Mouse (Mus musculus) embryonic facial prominence, embryonic 14.5 days (tissue): ENCODE data around the gene Irf2. TPM values are rescaled to one million over a fixed set of nuclear protein-coding genes. Genes with fewer than 3 reads are reported as not detected.
"Not testable (repeated sequence)": the region's sequence is repeated elsewhere in the genome, so short reads cannot be mapped to it uniquely, and the experiment has no call there.

Experiments
- ATAC-seq: fragments of 200-750 bp; cut with Nextera tagmentation; 2 replicates; pipeline ENCODE4 v1.8.0; 2017; ENCODE audit warnings: low read depth, moderate number of reproducible peaks, moderate TSS enrichment
- DNase-seq: peaks from one replicate; pipeline ENCODE4 v3.0.0-alpha.2; 2015; ENCODE audit warnings: low spot score
- H3K27ac ChIP-seq: fragments of 300-500 bp; sonication (generic); replicated peaks from 2 replicates; pipeline ENCODE4 v1.5.1; 2014; ENCODE audit warnings: low read depth, mild to moderate bottlenecking, low read length, moderate library complexity
- H3K27me3 ChIP-seq: fragments of 300-500 bp; sonication (generic); replicated peaks from 2 replicates; pipeline ENCODE4 v1.6.1; 2014; ENCODE audit warnings: low read length; ENCODE audit not compliant: control insufficient read depth, insufficient read depth
- H3K36me3 ChIP-seq: fragments of 300-500 bp; sonication (generic); 2 replicates; pipeline ENCODE4 v1.6.1; 2014; ENCODE audit warnings: low read length, mixed read lengths; ENCODE audit not compliant: control insufficient read depth, insufficient read depth
- H3K4me1 ChIP-seq: fragments of 300-500 bp; sonication (generic); 2 replicates; pipeline ENCODE4 v1.6.1; 2014; ENCODE audit warnings: antibody characterized with exemption, low read length; ENCODE audit not compliant: control insufficient read depth, insufficient read depth
- H3K4me2 ChIP-seq: fragments of 300-500 bp; sonication (generic); 2 replicates; pipeline ENCODE4 v1.6.1; 2014; ENCODE audit warnings: low read depth, mild to moderate bottlenecking, low read length, moderate library complexity, mixed read lengths
- H3K4me3 ChIP-seq: fragments of 300-500 bp; sonication (generic); 2 replicates; pipeline ENCODE4 v1.5.1; 2014; ENCODE audit warnings: low read depth, mild to moderate bottlenecking, low read length
- H3K9ac ChIP-seq: fragments of 300-500 bp; sonication (generic); 2 replicates; pipeline ENCODE4 v1.6.1; 2014; ENCODE audit warnings: low read depth, mild to moderate bottlenecking, low read length, moderate library complexity, mixed read lengths
- H3K9me3 ChIP-seq: fragments of 300-500 bp; sonication (generic); 2 replicates; pipeline ENCODE4 v1.6.1; 2016; ENCODE audit warnings: low read length; ENCODE audit not compliant: control insufficient read depth
- WGBS: fragments of 180-500 bp; shearing (Covaris S2); extraction: QIAGEN DNeasy Blood & Tissue Kit; methylation state at CpG from one replicate; pipeline ENCODE4 v1.1.7; 2014; 5-methylcytosine and 5-hydroxymethylcytosine counted together
- polyA plus RNA-seq: library from polyadenylated mRNA; unstranded; fragments of >200 nt; fragmentation: Nextera tagmentation; extraction: Ambion mirVana; gene quantifications from 2 replicates; pipeline ENCODE4 v1.2.1, GENCODE M21; 2014

Irf2 gene
- polyA plus RNA-seq, 1 experiment from 2014 or later, result 15.3 TPM

- DNase-seq (no peak), ATAC-seq (no peak)
- Histone ChIP-seq H3K27ac (no peak overlapping the region), H3K4me3 (no peak overlapping the region), H3K27me3 (no peaks in the 10 kb centered on the region), H3K4me2 (no peak overlapping the region), H3K9ac (no peak overlapping the region), H3K36me3 (no peaks in the 10 kb centered on the region), H3K9me3 (no peaks in the 10 kb centered on the region), H3K4me1 (peaks cover 18% of the 10 kb centered on the region)
- WGBS, result 88% methylated on average over 8 of the region's 8 CpGs
Observed at GRCm38 (mm10) chr8:46718301-46718700, 21.2 kb upstream of the Irf2 start.

GRCm38 (mm10) chr8:46718747-46719146 is 20.8 kb upstream of the Irf2 start:
- Histone ChIP-seq H3K9ac (no peak overlapping the region), H3K4me2 (no peak overlapping the region), H3K36me3 (no peaks in the 10 kb centered on the region), H3K4me1 (peaks cover 18% of the 10 kb centered on the region), H3K4me3 (no peak overlapping the region), H3K27ac (no peak overlapping the region), H3K27me3 (no peaks in the 10 kb centered on the region), H3K9me3 (no peaks in the 10 kb centered on the region)
- DNase-seq (no peak), ATAC-seq (no peak)
- whole genome bisulfite sequencing, result 84% methylated on average over 5 of the region's 5 CpGs

- 53% methylated on average over 4 of the region's 4 CpGs for WGBS
- ATAC-seq, result no peak
Observed at GRCm38 (mm10) chr8:46720656-46721055, 18.9 kb upstream of the Irf2 start.

GRCm38 (mm10) chr8:46721065-46721845 is 18.3 kb upstream of the Irf2 start:
- Histone ChIP-seq H3K4me1 (peaks cover 11% of the 10 kb centered on the region), H3K9ac (no peak overlapping the region), H3K27ac (no peak overlapping the region), H3K4me2 (no peak overlapping the region), H3K36me3 (no peaks in the 10 kb centered on the region), H3K27me3 (no peaks in the 10 kb centered on the region), H3K9me3 (no peaks in the 10 kb centered on the region), H3K4me3 (no peak overlapping the region)
- WGBS, result 91% methylated on average over 11 of the region's 11 CpGs
- DNase-seq (no peak), ATAC-seq (no peak)

More at GRCm38 (mm10) chr8:46720656-46721055, 18.9 kb upstream of the Irf2 start:
- Histone ChIP-seq H3K4me2 (no peak overlapping the region), H3K4me1 (peaks cover 17% of the 10 kb centered on the region), H3K36me3 (no peaks in the 10 kb centered on the region), H3K9me3 (no peaks in the 10 kb centered on the region), H3K27ac (no peak overlapping the region), H3K4me3 (no peak overlapping the region), H3K27me3 (no peaks in the 10 kb centered on the region), H3K9ac (no peak overlapping the region)
- DNase-seq, result no peak

GRCm38 (mm10) chr8:46722536-46722935 is 17.0 kb upstream of the Irf2 start:
- H3K4me1 ChIP-seq, result peaks cover 3% of the 10 kb centered on the region; the same call in 1 of the 2 replicates
- no peak overlapping the region for H3K9ac ChIP-seq
- H3K27ac ChIP-seq, result no peak overlapping the region
- DNase-seq (no peak), ATAC-seq (no peak)
- H3K4me2 ChIP-seq, result no peak overlapping the region
- no peaks in the 10 kb centered on the region for H3K9me3 ChIP-seq
- 19% methylated on average over 2 of the region's 2 CpGs for WGBS
- no peak overlapping the region for H3K4me3 ChIP-seq
- H3K36me3 ChIP-seq, result no peaks in the 10 kb centered on the region
- no peaks in the 10 kb centered on the region for H3K27me3 ChIP-seq

- Histone ChIP-seq H3K4me2 (no peak overlapping the region), H3K4me1 (peaks cover 3% of the 10 kb centered on the region; the same call in 1 of the 2 replicates), H3K36me3 (no peaks in the 10 kb centered on the region), H3K27me3 (no peaks in the 10 kb centered on the region), H3K9ac (no peak overlapping the region), H3K9me3 (no peaks in the 10 kb centered on the region), H3K4me3 (no peak overlapping the region), H3K27ac (no peak overlapping the region; the same call in 1 of the 2 replicates)
- 77% methylated on average over 2 of the region's 2 CpGs for WGBS
- DNase-seq (no peak), ATAC-seq (no peak)
Observed at GRCm38 (mm10) chr8:46726383-46726782, 13.1 kb upstream of the Irf2 start.

- H3K9me3 ChIP-seq, DNase-seq, H3K36me3 ChIP-seq, ATAC-seq, H3K4me2 ChIP-seq, H3K9ac ChIP-seq, H3K4me3 ChIP-seq, H3K27ac ChIP-seq, H3K4me1 ChIP-seq, H3K27me3 ChIP-seq: not testable (repeated sequence)
- 79% methylated on average over 1 of the region's 1 CpGs for WGBS
Observed at GRCm38 (mm10) chr8:46729671-46730070, 9.9 kb upstream of the Irf2 start.

GRCm38 (mm10) chr8:46732381-46732915 is 7.1 kb upstream of the Irf2 start:
- no peak overlapping the region for H3K4me3 ChIP-seq

GRCm38 (mm10) chr8:46733603-46734002 is 5.9 kb upstream of the Irf2 start:
- H3K36me3 ChIP-seq, result no peaks in the 10 kb centered on the region
- peaks cover 7% of the 10 kb centered on the region for H3K4me1 ChIP-seq
- H3K27me3 ChIP-seq, result no peaks in the 10 kb centered on the region
- H3K9ac ChIP-seq, result no peak overlapping the region
- no peak overlapping the region for H3K27ac ChIP-seq
- no peak overlapping the region for H3K4me2 ChIP-seq
- ATAC-seq (no peak), DNase-seq (no peak)
- H3K4me3 ChIP-seq, result no peak overlapping the region
- 78% methylated on average over 8 of the region's 8 CpGs for WGBS
- no peaks in the 10 kb centered on the region for H3K9me3 ChIP-seq

More at GRCm38 (mm10) chr8:46732381-46732915, 7.1 kb upstream of the Irf2 start:
- Histone ChIP-seq H3K36me3 (no peaks in the 10 kb centered on the region), H3K27me3 (no peaks in the 10 kb centered on the region), H3K27ac (no peak overlapping the region), H3K9ac (no peak overlapping the region), H3K4me1 (no peaks in the 10 kb centered on the region), H3K4me2 (no peak overlapping the region), H3K9me3 (no peaks in the 10 kb centered on the region)
- ATAC-seq (no peak), DNase-seq (no peak)
- WGBS, result 81% methylated on average over 7 of the region's 7 CpGs
